Mouse (Mus musculus) olfactory bulb, adult 2 months (tissue): ENCODE measurements around the gene Carhsp1.

Experiments
- CTCF ChIP-seq: fragments of 200-500 bp; IDR thresholded peaks from 2 replicates; pipeline ENCODE4 v1.5.1; 2012; ENCODE audit warnings: low read depth, mild to moderate bottlenecking, low read length, moderate library complexity; ENCODE audit not compliant: insufficient read depth
- POLR2A ChIP-seq: fragments of 200-500 bp; IDR thresholded peaks from 2 replicates; pipeline ENCODE4 v1.6.1; 2012; ENCODE audit warnings: mild to moderate bottlenecking, low read depth, low read length, moderate library complexity; ENCODE audit not compliant: insufficient read depth

GRCm38 (mm10) chr16:8613039-8613438, 58.9 kb downstream of the Carhsp1 start:
- TF ChIP-seq CTCF = no peak
- no peak for TF ChIP-seq POLR2A
